Mouse (Mus musculus) liver, embryonic 14.5 days (tissue): ENCODE results near the gene Ccdc146.

Experiments used
- CTCF ChIP-seq: IDR thresholded peaks from 2 replicates; pipeline ENCODE4 v1.5.1; 2016; ENCODE audit warnings: antibody characterized with exemption, low read depth, control low read depth
- EP300 ChIP-seq: IDR thresholded peaks from 2 replicates; pipeline ENCODE4 v1.6.1; 2016; ENCODE audit warnings: antibody characterized with exemption, low read depth

- TF ChIP-seq CTCF: no peak
- TF ChIP-seq EP300: no peak
These were observed 43.6 kb upstream of the Ccdc146 start for GRCm38 (mm10) chr5:21468100-21468499.
